Comparison of ENCODE assay signal across 10 mouse cellular contexts in genomic region chr4:97675741-97676578, GRCm38 (mm10).
DNase-seq lines count a peak whose midpoint lies in the region; ATAC-seq lines count a peak whose summit lies in the region.
"Had no signal": no experiment of that assay in that cellular context is flagged by ENCODE, and none has a peak within 500 bp of the region (broad histone marks: within the 10 kb centered on the region; RNA-seq: fewer than 3 reads in every experiment).

No protein-coding gene starts in this region.

- WGBS in limb, embryonic 10.5 days: 47% methylated on average over 16 of the region's 16 CpGs

- intact Hi-C loops in left cerebral cortex, postnatal 25 days (cut with DNase I): loop anchor here (2.0 to 10.0 kb wide), 4 partner anchors 71 to 971 kb away; no protein-coding TSS in a partner anchor

- peaks cover 29% of the 10 kb centered on the region for H3K4me1 ChIP-seq in limb, embryonic 10.5 days
- H3K4me1 ChIP-seq: embryonic facial prominence, embryonic 12.5 days had no signal

- peaks cover 19% of the 10 kb centered on the region for H3K27me3 ChIP-seq in limb, embryonic 10.5 days (ENCODE audit: low read depth, poor library complexity, severe bottlenecking)
- H3K27me3 ChIP-seq: embryonic facial prominence, embryonic 12.5 days had no signal

- ATAC-seq in cerebellum, adult (ENCODE audit: insufficient number of reproducible peaks, low FRiP score, low TSS enrichment): peak; percentile 65

- 0 out of 2 replicates have a peak overlapping the region, but pooled peaks have one; percentile 50 for H3K27ac ChIP-seq in limb, embryonic 10.5 days
- H3K27ac ChIP-seq: embryonic facial prominence, embryonic 12.5 days had no signal

- H3K36me3 ChIP-seq in limb, embryonic 10.5 days: no peaks in the 10 kb centered on the region
- H3K36me3 ChIP-seq: embryonic facial prominence, embryonic 12.5 days had no signal

- no peak overlapping the region for H3K4me3 ChIP-seq in limb, embryonic 10.5 days
- H3K4me3 ChIP-seq: embryonic facial prominence, embryonic 12.5 days had no signal

- no peak for DNase-seq in cerebellum, postnatal 36 days
- peak; percentile 9 to 14 for DNase-seq in left cerebral cortex, postnatal 25 days (ENCODE audit: low spot score in 2 of 2)
- DNase-seq in left cerebral cortex, adult 8-10 months (ENCODE audit: low spot score in 2 of 2): no peak
- DNase-seq in limb, embryonic 10.5 days (ENCODE audit: low spot score): no peak
- peak; percentile 73 for DNase-seq in retina, postnatal 1 day
- no peak for DNase-seq in adrenal gland, adult 2 months
- no peak for DNase-seq in adipocyte (ENCODE audit: low spot score)
- DNase-seq: heart, adult 18-20 months had no signal

- no peaks in the 10 kb centered on the region for H3K9me3 ChIP-seq in limb, embryonic 10.5 days (replicated peaks)
- H3K9me3 ChIP-seq: embryonic facial prominence, embryonic 12.5 days had no signal

Comparison
In these comparisons a context has a peak if more than half of its experiments do, and no peak if none do; other contexts are left out.
1. DNase-seq: peak in left cerebral cortex, postnatal 25 days (2 of 2) and retina, postnatal 1 day (single experiment); none in cerebellum, postnatal 36 days (0 of 2), left cerebral cortex, adult 8-10 months (0 of 2), limb, embryonic 10.5 days (single experiment), adrenal gland, adult 2 months (single experiment) and adipocyte (single experiment).